Mouse (Mus musculus) macrophage (primary cell): ENCODE measurements at regions not wholly inside any gene's neighbourhood (a gene's known extent, or its start where the extent isn't known, plus 50 kb on each side); places are given as distances from the start of the nearest gene placed in this dataset.

ENCODE experiments used
- H3K27ac ChIP-seq: fragments of 350-480 bp; formaldehyde crosslinking; 2 replicates; pipeline ENCODE4 v1.9.0; 2021
- H3K36me3 ChIP-seq: fragments of 350-480 bp; formaldehyde crosslinking; 2 replicates; pipeline ENCODE4 v1.9.0; 2021; ENCODE audit errors: inconsistent target
- H3K4me3 ChIP-seq: fragments of 350-480 bp; formaldehyde crosslinking; 2 replicates; pipeline ENCODE4 v1.9.0; 2021; ENCODE audit errors: inconsistent target
- H3K79me2 ChIP-seq: fragments of 350-480 bp; formaldehyde crosslinking; 2 replicates; pipeline ENCODE4 v1.9.0; 2021; ENCODE audit errors: inconsistent target
- WGBS: methylation state at CpG from one replicate; pipeline ENCODE4 v1.1.7; 2026; ENCODE audit warnings: inconsistent platforms; ENCODE audit not compliant: missing documents; 5-methylcytosine and 5-hydroxymethylcytosine counted together

DNA sequence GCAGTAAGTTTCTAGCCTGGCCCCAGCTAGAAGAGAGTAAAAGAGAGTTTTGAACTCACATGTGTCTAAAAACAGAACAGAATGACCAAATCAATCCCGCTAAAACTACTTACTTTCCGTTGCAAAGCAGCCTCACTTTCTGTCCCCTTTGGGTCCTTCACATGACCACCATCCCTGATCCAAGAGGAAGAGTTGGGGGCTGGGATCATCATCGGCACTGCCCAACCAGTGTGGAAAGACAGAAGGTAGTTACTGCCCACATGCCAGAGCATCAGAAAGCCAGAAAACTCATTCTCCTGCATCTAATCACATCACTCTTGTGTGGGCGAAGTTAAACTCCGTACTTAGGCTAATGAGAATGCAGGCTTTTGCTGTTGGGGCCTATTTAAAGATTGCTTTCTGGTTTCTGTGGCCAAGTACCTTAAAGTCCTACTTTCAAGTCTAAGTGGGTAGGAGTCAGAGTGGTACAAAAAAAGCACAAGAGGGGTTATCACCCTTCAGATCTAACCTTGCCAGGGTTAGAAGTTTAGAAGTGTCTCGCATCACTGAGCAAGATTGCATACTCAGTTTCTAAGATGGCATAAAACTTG, 184.0 kb upstream of the Cited2 start:
- no peak overlapping the region for H3K4me3 ChIP-seq
- H3K36me3 ChIP-seq = no peaks in the 10 kb centered on the region
- WGBS = 99% methylated on average over 6 of the region's 6 CpGs
- no peak overlapping the region for H3K27ac ChIP-seq
- no peaks in the 10 kb centered on the region for H3K79me2 ChIP-seq

DNA sequence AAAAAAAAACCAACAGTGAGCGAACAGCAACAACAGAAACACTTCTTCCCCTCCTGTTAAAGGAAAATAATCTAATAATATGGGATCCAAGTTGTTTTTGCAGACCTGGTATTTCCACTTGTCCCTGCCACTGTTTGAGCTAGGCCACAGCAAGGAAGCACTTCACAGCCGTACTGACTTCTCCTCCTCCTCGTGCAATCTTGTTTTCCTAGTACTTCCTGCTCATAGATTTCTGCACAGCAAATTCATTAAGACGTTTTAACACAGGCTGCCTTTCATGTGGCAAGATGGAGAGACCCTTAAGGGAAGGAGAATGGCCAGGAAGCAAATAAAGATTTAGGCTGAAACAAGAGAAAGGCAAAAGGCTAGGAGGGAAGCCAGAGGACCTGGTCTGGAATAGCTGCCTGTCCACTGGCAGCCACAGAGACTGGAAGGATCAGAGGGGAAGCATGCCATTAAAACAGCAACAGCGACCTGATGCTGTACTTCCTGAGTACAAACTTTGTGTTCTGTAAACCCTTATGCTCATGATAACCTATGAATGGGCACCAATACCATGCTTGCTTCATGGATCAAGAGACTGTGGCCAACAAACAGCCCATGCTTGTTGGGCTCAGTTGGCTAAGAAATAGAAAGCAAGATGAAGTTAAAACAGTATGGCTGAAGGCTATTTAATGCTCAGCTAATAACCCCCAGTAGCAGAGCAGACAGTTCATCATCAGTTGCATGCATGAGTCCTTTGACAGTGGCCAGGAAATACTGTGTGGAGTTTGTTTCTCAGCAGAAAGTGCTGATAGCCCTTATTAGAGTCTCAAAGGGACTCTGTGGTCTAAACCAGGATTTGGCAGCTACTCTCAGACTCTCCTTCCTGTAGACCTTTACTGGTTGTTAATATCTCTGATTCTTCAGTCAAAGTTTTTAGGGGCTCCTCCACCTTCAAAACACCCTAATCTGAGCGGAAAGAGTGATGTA, 182.3 kb upstream of the Cited2 start:
- Histone ChIP-seq H3K4me3 (no peak overlapping the region), H3K79me2 (no peaks in the 10 kb centered on the region), H3K36me3 (no peaks in the 10 kb centered on the region), H3K27ac (peak overlapping the region; percentile 7; the same call in 1 of the 2 replicates)
- WGBS = 33% methylated on average over 6 of the region's 6 CpGs

DNA sequence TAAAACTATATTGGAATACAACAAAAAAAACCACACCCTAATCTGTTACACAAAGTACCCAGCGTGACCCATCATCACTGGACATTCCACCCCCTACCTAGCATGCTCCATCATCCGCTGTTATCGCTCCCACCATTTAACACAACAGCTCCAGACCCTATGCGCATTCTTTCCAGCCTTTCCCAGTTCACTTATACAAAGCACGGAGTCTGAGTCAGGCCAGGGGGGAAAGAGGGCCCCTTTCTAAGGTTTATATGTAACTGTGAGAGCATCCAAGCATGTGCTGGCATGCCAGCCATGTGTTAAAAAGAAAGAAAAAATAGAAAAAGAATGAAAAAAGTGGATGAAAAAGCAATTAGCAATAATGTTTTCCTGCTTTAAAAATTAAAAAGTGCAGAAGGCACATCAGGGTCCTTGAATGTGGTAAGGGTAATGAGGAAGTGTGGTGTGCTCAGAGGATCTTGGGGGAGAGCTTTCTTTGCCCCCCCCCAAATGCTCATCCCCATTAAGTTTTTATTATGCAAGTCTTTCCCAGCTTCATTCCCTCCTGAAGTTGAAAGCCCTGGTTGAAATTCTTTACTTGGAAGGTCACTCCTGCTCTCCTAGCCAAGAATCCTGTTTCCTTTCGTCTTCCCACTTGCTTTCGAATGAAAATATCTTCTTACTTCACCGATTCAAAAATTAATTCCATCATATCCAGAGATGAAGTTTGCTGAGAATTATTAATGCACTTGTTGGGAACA, 180.7 kb upstream of the Cited2 start:
- Histone ChIP-seq H3K27ac (no peak overlapping the region), H3K79me2 (no peaks in the 10 kb centered on the region), H3K36me3 (no peaks in the 10 kb centered on the region), H3K4me3 (no peak overlapping the region)
- WGBS = 94% methylated on average over 8 of the region's 8 CpGs

DNA sequence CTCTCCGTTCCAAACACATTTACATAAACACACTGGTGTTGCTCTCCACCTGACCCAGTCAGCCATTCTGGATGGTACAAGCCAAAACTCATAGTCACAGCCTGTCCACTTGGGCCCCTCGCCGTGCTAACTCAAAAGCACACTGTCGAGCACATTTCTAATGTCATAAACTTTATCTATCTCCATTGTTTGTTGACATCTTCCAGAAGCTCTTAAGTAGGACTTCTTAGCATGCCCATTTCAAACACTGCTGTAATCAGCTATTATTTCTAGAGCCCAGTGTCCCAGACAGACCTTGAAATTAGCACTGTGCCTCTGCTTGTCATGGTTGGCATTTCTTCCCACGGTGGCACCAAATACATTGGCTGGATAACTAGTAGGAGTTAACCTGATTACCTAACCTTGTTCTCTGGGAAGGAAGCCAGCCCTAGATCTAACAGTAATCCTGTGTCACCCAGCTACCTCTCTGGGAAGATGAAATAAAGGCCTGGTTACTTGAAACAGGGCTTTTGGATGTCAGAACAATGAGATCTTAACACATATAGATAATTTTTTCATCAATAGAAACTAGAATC, 180.1 kb upstream of the Cited2 start:
- no peaks in the 10 kb centered on the region for H3K36me3 ChIP-seq
- H3K4me3 ChIP-seq = no peak overlapping the region
- H3K79me2 ChIP-seq = no peaks in the 10 kb centered on the region
- 97% methylated on average over 5 of the region's 5 CpGs for whole genome bisulfite sequencing
- no peak overlapping the region for H3K27ac ChIP-seq

DNA sequence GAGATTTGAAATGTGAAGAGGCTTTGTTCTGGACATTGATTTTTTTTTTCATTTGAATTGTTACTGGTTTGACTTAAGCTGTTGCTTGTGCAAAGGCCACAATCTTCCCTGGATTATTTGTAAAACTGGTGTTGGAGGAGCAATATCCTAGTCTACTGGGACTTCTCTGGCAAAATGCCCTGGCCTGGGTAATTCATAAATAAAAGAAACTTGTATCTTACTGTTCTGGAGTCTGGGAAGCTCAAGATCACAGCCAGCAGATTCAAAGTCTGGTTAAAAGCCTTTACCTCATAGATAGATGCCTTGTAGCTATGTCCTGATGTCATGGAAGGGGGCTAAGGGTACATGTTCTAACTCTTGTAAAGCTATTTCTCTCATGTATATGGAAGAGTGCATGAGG, 177.7 kb upstream of the Cited2 start:
- Histone ChIP-seq H3K79me2 (no peaks in the 10 kb centered on the region), H3K27ac (no peak overlapping the region), H3K4me3 (no peak overlapping the region), H3K36me3 (no peaks in the 10 kb centered on the region)

DNA sequence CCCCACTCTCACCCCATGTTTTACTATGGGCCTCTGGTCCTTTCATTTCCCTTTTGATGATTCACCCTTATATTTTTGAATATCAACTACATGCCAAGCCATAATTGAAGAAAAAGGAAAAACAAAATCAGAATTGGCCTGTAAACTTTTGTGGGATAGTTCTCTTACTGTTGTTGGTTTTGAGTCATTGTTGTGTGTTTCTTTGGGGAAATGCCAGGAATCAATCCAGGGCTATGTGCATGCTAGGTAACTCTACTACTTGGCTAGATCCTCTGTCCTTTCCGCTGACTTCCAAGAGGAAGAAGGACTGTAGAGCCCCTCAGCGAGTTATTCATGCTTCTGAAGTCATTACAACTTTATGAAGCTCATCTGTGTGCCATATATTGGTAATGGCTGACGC, 175.0 kb upstream of the Cited2 start:
- no peak overlapping the region for H3K27ac ChIP-seq
- H3K4me3 ChIP-seq = no peak overlapping the region
- no peaks in the 10 kb centered on the region for H3K79me2 ChIP-seq
- WGBS = 96% methylated on average over 3 of the region's 3 CpGs
- H3K36me3 ChIP-seq = no peaks in the 10 kb centered on the region

DNA sequence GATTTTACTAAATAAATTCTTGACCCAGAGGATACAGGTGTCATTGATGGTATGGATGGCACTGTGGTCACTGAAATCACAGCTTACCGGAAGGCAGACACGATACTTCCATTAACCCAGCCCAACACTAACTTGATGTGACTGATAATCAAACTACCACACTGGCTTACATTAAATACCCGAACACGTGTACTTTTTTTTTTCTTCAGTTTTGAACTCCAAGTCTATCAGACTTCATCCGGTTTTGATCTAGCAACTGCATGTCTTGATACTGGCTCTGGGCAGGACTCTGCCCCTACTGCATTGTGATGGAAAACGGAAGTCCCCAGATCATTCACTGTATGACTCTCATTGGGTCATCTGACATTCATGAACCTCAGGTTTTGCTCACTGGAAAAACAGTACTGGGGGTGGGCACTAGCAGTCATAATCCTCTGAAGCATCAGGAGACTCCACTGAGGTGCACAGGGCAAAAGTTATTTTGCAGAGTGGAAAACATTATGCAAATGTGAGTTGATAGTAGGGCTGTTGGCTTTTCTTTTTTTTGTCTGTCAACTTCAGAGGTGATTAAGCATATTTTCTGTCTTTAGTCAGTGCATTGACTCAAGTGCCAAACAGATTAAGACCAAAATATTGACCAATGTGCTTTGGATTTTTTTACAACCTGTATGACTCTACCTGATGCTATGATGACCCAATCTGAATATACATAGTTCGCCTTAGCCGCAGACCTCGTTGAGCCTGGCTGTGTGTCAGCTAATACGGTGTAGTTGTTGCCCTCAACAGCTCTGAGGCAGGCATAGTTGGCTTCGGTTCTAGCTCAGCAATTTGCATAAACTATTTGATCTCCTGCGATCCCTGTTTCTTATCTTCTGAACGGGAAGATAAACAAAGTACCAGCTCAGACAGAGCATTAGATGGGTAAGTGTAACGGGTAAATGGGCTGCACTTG, 174.1 kb upstream of the Cited2 start:
- Histone ChIP-seq H3K27ac (no peak overlapping the region), H3K79me2 (no peaks in the 10 kb centered on the region), H3K36me3 (no peaks in the 10 kb centered on the region), H3K4me3 (no peak overlapping the region)
- WGBS = 97% methylated on average over 14 of the region's 14 CpGs

DNA sequence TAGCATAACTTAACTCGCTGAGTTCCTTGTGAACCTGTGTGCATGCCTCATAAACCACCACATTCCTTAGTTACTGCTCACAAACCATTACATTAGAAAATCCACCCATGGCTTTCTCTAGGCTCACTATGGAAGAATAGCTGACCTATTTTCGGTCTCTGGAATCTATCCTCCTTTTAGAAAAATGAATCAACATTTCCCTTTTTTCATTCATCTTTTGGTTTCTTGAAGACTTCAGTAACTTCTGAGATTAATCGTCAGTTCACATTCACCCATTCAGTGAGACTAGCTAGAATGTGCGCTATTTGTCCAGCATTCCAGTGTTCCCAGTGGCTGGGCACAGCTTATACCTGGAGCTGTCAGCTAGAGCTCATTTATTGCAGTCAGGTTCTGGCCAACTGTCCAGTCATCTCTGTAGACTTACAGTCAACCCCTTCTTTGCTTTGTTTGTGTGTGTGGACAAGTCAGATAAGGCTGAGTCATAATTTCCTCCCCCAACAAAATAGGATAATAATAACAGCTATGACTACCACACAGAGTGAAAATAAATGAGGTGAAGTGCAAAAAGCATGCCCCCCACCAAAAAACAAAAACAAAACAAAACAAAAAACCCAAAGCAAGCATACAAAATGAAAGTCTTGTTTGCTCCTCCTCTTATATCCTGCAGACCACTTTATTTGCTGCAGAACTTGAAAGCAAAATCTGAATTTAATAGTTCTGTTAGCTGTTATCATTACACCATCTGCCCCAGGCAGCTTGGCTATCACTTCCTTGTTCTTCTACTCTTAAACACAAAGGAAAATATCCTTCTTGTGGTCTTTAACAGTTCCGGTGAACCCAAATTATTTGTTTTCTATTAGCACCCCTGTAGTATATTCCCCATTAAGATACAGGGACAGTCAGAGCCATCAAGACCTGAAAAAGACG, 173.0 kb upstream of the Cited2 start:
- no peaks in the 10 kb centered on the region for H3K79me2 ChIP-seq
- 77% methylated on average over 6 of the region's 6 CpGs for WGBS
- no peak overlapping the region for H3K4me3 ChIP-seq
- H3K27ac ChIP-seq = no peak overlapping the region
- no peaks in the 10 kb centered on the region for H3K36me3 ChIP-seq

DNA sequence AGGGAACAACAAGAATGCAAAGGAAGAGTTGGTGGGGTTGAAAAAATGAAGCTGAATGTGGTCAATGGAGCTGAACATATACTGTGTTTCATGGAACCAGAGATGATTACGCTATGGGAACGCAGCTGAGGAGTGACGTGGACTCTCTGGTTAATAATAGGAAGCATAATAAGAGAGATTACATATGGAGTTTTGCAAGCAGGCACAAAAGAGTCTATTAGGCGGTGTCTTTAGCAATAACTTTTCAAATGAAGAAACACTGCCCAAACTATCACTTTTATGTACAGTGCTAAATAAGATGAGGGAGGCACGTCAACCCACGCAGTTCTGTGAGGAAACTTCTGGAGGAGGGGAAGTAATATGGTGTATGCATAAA, 172.4 kb upstream of the Cited2 start:
- H3K36me3 ChIP-seq = no peaks in the 10 kb centered on the region
- 37% methylated on average over 6 of the region's 6 CpGs for WGBS
- no peak overlapping the region for H3K4me3 ChIP-seq
- no peak overlapping the region for H3K27ac ChIP-seq
- no peaks in the 10 kb centered on the region for H3K79me2 ChIP-seq

DNA sequence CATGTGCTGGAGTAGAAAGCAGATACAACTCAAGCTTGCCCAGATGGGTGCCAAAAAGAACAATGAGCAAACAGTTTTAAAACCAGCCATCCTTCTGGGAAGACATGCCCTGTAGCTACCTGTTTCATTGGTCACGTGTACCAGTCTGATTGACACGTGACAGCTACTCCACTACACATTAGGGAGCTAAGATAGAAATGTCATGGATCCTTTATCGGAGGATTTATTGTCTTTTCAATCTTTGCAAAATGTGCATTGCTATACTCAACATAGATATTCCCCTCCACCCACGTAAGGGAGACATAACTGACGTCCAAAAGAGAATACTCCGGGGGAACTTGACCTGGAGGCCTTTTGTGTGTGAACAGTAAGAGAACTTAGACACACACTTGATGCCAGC, 171.1 kb upstream of the Cited2 start:
- H3K4me3 ChIP-seq = no peak overlapping the region
- no peak overlapping the region for H3K27ac ChIP-seq
- no peaks in the 10 kb centered on the region for H3K36me3 ChIP-seq
- no peaks in the 10 kb centered on the region for H3K79me2 ChIP-seq
- 96% methylated on average over 6 of the region's 6 CpGs for WGBS

DNA sequence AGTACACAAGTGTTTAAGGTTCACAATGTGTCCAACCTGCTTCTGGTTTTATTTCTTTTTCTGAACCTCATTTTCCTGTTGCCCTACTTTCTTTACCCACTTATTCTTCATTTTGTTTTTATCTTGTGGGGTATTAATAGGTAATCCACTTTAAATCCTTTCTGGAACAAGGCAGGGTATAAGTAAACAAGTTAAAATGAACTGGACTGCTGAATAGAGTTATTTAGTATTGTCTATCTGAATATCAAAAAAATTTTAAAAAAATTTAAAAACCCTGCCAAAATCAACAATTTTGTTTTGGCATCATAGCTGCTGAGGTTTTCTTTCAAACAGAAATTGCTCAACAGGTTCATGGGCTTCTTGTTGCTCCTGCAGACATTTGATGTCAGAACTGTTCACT, 170.7 kb upstream of the Cited2 start:
- no peaks in the 10 kb centered on the region for H3K79me2 ChIP-seq
- H3K4me3 ChIP-seq = no peak overlapping the region
- no peaks in the 10 kb centered on the region for H3K36me3 ChIP-seq
- no peak overlapping the region for H3K27ac ChIP-seq

DNA sequence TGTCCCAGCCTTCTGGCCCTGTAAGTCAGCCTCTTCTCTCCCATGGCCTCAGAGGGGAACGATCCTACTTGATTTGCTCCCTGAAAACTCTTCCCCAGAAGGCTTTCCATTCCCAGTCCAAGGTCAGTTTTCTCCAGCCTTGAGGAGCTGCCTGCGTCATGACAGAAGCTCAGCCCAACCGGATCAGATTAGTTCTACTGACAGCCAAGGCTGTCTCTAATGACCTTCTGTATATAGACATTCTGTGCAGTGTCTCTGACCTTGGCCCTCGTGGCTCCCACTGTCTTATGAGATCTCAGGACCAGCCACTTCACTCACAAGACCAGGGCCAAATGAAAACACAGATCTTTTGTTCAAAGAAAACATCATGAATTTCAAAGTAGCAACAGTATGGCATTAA, 166.6 kb upstream of the Cited2 start:
- Histone ChIP-seq H3K36me3 (no peaks in the 10 kb centered on the region), H3K79me2 (no peaks in the 10 kb centered on the region), H3K4me3 (no peak overlapping the region), H3K27ac (no peak overlapping the region)
- 79% methylated on average over 4 of the region's 4 CpGs for WGBS

DNA sequence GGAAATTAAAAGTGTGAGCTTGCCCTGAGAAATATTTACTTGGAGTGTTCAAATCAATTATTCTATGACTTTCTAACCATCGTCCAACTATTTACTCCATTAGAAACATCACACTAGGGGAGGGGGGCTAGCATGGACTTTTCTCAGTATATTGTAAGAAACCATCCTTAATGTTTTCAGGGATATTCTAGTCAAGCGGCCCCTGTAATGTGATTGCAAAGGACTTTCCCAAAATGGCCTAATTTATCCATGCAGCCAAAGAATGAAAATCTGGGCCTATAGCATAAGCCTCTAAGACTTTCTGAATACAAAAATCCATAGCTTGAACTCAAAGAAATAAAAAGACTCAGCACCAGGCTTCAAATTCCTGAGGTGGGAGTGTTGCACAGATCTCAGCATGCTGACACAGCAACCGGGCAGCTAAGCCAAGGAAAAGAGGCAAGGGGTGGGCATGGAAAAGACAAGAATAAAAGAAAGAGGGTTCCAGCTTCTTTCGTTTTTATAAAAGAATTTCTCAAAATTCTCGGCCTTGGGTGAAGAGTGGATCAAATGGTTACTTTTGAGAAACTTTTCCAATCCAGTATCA, 163.6 kb upstream of the Cited2 start:
- WGBS = 91% methylated on average over 5 of the region's 5 CpGs
- Histone ChIP-seq H3K36me3 (no peaks in the 10 kb centered on the region), H3K79me2 (no peaks in the 10 kb centered on the region), H3K4me3 (no peak overlapping the region), H3K27ac (peak overlapping the region; percentile 70)
